Mouse (Mus musculus): ENCODE measurements around the gene Zc3h12b.
A peak's percentile ranks its signal among the peaks of the same experiment; 100 is the strongest.
"Not testable (repeated sequence)": the region's sequence is repeated elsewhere in the genome, so short reads cannot be mapped to it uniquely, and the experiment has no call there.

Zc3h12b gene

GRCm38 (mm10) chrX:95711227-95712111 is at the start of gene Zc3h12b:
Gene Zc3h12b (plus strand): TSS chrX:95711678.
- peak; percentile 63 for DNase-seq (ENCODE audit: low read depth, low spot score)

- DNase-seq (ENCODE audit: low read depth, low spot score): no peak
These were observed 29.3 kb upstream of the Zc3h12b start for GRCm38 (mm10) chrX:95682206-95682605.

- DNase-seq (ENCODE audit: low read depth, low spot score): peak; percentile 21
These were observed 24.4 kb upstream of the Zc3h12b start for GRCm38 (mm10) chrX:95687119-95687518.

GRCm38 (mm10) chrX:95738253-95738652 is 26.8 kb downstream of the Zc3h12b start:
- DNase-seq (ENCODE audit: low read depth, low spot score): peak; percentile 4

- DNase-seq (ENCODE audit: low read depth, low spot score): no peak
These were observed 84.4 kb downstream of the Zc3h12b start for GRCm38 (mm10) chrX:95795881-95796280.

- DNase-seq (ENCODE audit: low read depth, low spot score): no peak
These were observed 90.3 kb downstream of the Zc3h12b start for GRCm38 (mm10) chrX:95801790-95802189.

- DNase-seq (ENCODE audit: low read depth, low spot score): peak; percentile 13
These were observed 141.3 kb downstream of the Zc3h12b start for GRCm38 (mm10) chrX:95852806-95853205.

- no peak for DNase-seq (ENCODE audit: low read depth, low spot score)
These were observed 169.6 kb downstream of the Zc3h12b start for GRCm38 (mm10) chrX:95881111-95881510.

GRCm38 (mm10) chrX:95902716-95903115 is 191.2 kb downstream of the Zc3h12b start:
- DNase-seq (ENCODE audit: low read depth, low spot score): no peak

- DNase-seq (ENCODE audit: low read depth, low spot score): no peak
These were observed 224.0 kb downstream of the Zc3h12b start for GRCm38 (mm10) chrX:95935481-95935880.

GRCm38 (mm10) chrX:95945496-95945895 is 234.0 kb downstream of the Zc3h12b start:
- no peak for DNase-seq (ENCODE audit: low read depth, low spot score)

GRCm38 (mm10) chrX:95948135-95948534 is 236.7 kb downstream of the Zc3h12b start:
- no peak for DNase-seq (ENCODE audit: low read depth, low spot score)

GRCm38 (mm10) chrX:95950776-95951175 is 239.3 kb downstream of the Zc3h12b start:
- peak; percentile 27 for DNase-seq (ENCODE audit: low read depth, low spot score)

- peak; percentile 95 for DNase-seq (ENCODE audit: low read depth, low spot score)
These were observed 245.2 kb downstream of the Zc3h12b start, which contains the start of gene Las1l for GRCm38 (mm10) chrX:95956497-95957293. Gene Las1l (minus strand): TSS chrX:95956962.

- DNase-seq (ENCODE audit: low read depth, low spot score): not testable (repeated sequence)
These were observed 246.0 kb downstream of the Zc3h12b start for GRCm38 (mm10) chrX:95957461-95957860.

- no peak for DNase-seq (ENCODE audit: low read depth, low spot score)
These were observed 251.9 kb downstream of the Zc3h12b start for GRCm38 (mm10) chrX:95963366-95963765.

- DNase-seq (ENCODE audit: low read depth, low spot score): no peak
These were observed 253.6 kb downstream of the Zc3h12b start for GRCm38 (mm10) chrX:95965036-95965435.

GRCm38 (mm10) chrX:95967847-95968593 is 256.5 kb downstream of the Zc3h12b start:
- DNase-seq (ENCODE audit: low read depth, low spot score): peak; percentile 66

GRCm38 (mm10) chrX:95968594-95968965 is 257.1 kb downstream of the Zc3h12b start:
- DNase-seq (ENCODE audit: low read depth, low spot score): peak; percentile 87

GRCm38 (mm10) chrX:95969116-95969515 is 257.6 kb downstream of the Zc3h12b start:
- no peak for DNase-seq (ENCODE audit: low read depth, low spot score)

- no peak for DNase-seq (ENCODE audit: low read depth, low spot score)
These were observed 258.5 kb downstream of the Zc3h12b start for GRCm38 (mm10) chrX:95969936-95970335.
